In genomic region chr13:90164147-90164546, GRCm38 (mm10) we compare ENCODE assay signal across 21 mouse cellular contexts.
"Had no signal": no experiment of that assay in that cellular context is flagged by ENCODE, and none has a peak within 500 bp of the region (broad histone marks: within the 10 kb centered on the region; RNA-seq: fewer than 3 reads in every experiment).

No protein-coding gene starts in this region.

- H3K9me3 ChIP-seq: lung, embryonic 15.5 days; megakaryocyte, embryonic 14.5 days; midbrain, embryonic 12.5 days; neural tube, embryonic 13.5 days; neural tube, embryonic 15.5 days had no signal

- H3K4me1 ChIP-seq: lung, embryonic 15.5 days; megakaryocyte, embryonic 14.5 days; midbrain, embryonic 12.5 days; neural tube, embryonic 13.5 days; neural tube, embryonic 15.5 days had no signal

- H3K4me3 ChIP-seq: lung, embryonic 15.5 days; megakaryocyte, embryonic 14.5 days; midbrain, embryonic 12.5 days; myocyte; neural tube, embryonic 13.5 days; neural tube, embryonic 15.5 days had no signal

- H3K27me3 ChIP-seq: lung, embryonic 15.5 days; megakaryocyte, embryonic 14.5 days; midbrain, embryonic 12.5 days; neural tube, embryonic 13.5 days; neural tube, embryonic 15.5 days had no signal

- ATAC-seq: lung, postnatal 0 days; midbrain, embryonic 16.5 days had no signal

- H3K27ac ChIP-seq: lung, embryonic 15.5 days; macrophage; midbrain, embryonic 12.5 days; neural tube, embryonic 13.5 days; neural tube, embryonic 15.5 days had no signal

- H3K4me2 ChIP-seq: lung, embryonic 15.5 days; midbrain, embryonic 12.5 days; neural tube, embryonic 13.5 days; neural tube, embryonic 15.5 days had no signal

- H3K36me3 ChIP-seq: lung, embryonic 15.5 days; midbrain, embryonic 12.5 days; neural tube, embryonic 13.5 days; neural tube, embryonic 15.5 days had no signal

- H3K9ac ChIP-seq: lung, embryonic 15.5 days; midbrain, embryonic 12.5 days; neural tube, embryonic 13.5 days; neural tube, embryonic 15.5 days had no signal

- DNase-seq: lung, adult 2 months; lung, postnatal 14 days; lung, postnatal 36 days; midbrain, embryonic 14.5 days; retina, postnatal 1 day; right cerebral cortex, adult 18-20 months; right cerebral cortex, postnatal 25 days; right cerebral cortex, postnatal 4 days; spleen, adult 18-20 months; thymus, adult 18-20 months; thymus, postnatal 25 days; thymus, postnatal 4 days had no signal
